Mouse (Mus musculus) C2C12 (cell line): ENCODE measurements around the gene Thoc5.

Source experiments
- CTCF ChIP-seq: IDR thresholded peaks from one replicate; pipeline ENCODE4 v1.5.1; 2011; ENCODE audit not compliant: control insufficient read depth, insufficient read depth, insufficient read length
- MAX ChIP-seq: IDR thresholded peaks from one replicate; pipeline ENCODE4 v1.6.1; 2011; ENCODE audit warnings: mild to moderate bottlenecking, control low read depth
- MYOG ChIP-seq: IDR thresholded peaks from one replicate; pipeline ENCODE4 v1.6.1; 2011; ENCODE audit not compliant: control insufficient read depth, insufficient read length; ENCODE audit errors: extremely low read depth
- USF1 ChIP-seq: IDR thresholded peaks from one replicate; pipeline ENCODE4 v1.6.1; 2011; ENCODE audit warnings: low read depth, mild to moderate bottlenecking, control low read depth, moderate library complexity

DNA sequence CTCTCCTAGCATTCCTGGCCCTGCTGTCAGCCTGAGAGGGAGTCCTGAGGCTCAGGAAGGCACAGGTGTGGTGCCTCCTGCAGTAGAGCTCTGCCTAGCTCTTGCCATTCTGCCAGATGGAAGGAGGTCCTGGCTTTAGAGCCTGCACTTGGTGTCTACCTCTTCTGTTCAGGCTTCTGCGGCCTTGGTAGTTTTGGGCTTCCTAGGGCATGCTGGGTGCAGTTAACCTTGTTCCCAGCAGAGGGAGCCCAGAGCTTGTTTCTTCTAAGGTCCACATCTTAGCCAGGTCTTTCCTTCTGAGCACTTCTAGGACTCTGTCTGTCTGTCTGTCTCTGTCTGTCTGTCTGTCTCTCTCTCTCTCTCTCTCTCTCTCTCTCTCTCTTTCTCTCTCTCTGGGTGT, 20.9 kb downstream of the Thoc5 start:
- TF ChIP-seq CTCF (no peak), MYOG (no peak), MAX (no peak), USF1 (no peak)
